Mouse (Mus musculus) heart, adult 2 months (tissue): Measurements from ENCODE around the gene Cdan1. TPM values are rescaled to one million over a fixed set of nuclear protein-coding genes. Genes with fewer than 3 reads are reported as not detected.
"Not testable (repeated sequence)": the region's sequence is repeated elsewhere in the genome, so short reads cannot be mapped to it uniquely, and the experiment has no call there.

ENCODE experiments used
- DNase-seq, 2 experiments: peaks; one replicate each; pipeline ENCODE4 v3.0.0; 2021
- H3K27ac ChIP-seq: fragments of 200-600 bp; 2 replicates; pipeline ENCODE4 v1.8.1; 2022
- H3K27me3 ChIP-seq: fragments of 200-500 bp; 2 replicates; pipeline ENCODE4 v1.6.1; 2012; ENCODE audit warnings: mild to moderate bottlenecking, low read length, inconsistent platforms, mixed read lengths; ENCODE audit not compliant: control insufficient read depth, insufficient read depth
- H3K36me3 ChIP-seq: fragments of 200-500 bp; 2 replicates; pipeline ENCODE4 v1.6.1; 2012; ENCODE audit warnings: low read length, inconsistent platforms; ENCODE audit not compliant: control insufficient read depth, insufficient read depth
- H3K4me1 ChIP-seq: fragments of 200-500 bp; 2 replicates; pipeline ENCODE4 v1.6.1; 2011; ENCODE audit warnings: low read length; ENCODE audit not compliant: control insufficient read depth, insufficient read depth
- H3K4me3 ChIP-seq: fragments of 200-600 bp; 2 replicates; pipeline ENCODE4 v1.8.1; 2022
- H3K79me2 ChIP-seq: fragments of 200-500 bp; replicated peaks from 2 replicates; pipeline ENCODE4 v1.6.1; 2012; ENCODE audit warnings: mild to moderate bottlenecking, inconsistent platforms, low read length, moderate library complexity, mixed read lengths; ENCODE audit not compliant: control insufficient read depth, insufficient read depth
- H3K9ac ChIP-seq: fragments of 200-500 bp; 2 replicates; pipeline ENCODE4 v1.6.1; 2012; ENCODE audit warnings: low read depth, mild to moderate bottlenecking, control low read depth, inconsistent platforms, low read length, mixed read lengths
- CTCF ChIP-seq: fragments of 200-600 bp; IDR thresholded peaks from 2 replicates; pipeline ENCODE4 v1.8.1; 2022; ENCODE audit warnings: antibody characterized with exemption, mild to moderate bottlenecking, moderate library complexity
- EP300 ChIP-seq: fragments of 200-500 bp; IDR thresholded peaks from 2 replicates; pipeline ENCODE4 v1.6.1; 2011; ENCODE audit warnings: low read depth, low read length, control low read depth; ENCODE audit not compliant: insufficient read depth
- POLR2A ChIP-seq: fragments of 200-500 bp; IDR thresholded peaks from 2 replicates; pipeline ENCODE4 v1.6.1; 2011; ENCODE audit warnings: mild to moderate bottlenecking, low read depth, low read length, control low read depth; ENCODE audit not compliant: insufficient read depth
- WGBS: fragments of 180-500 bp; shearing (Covaris S2); methylation state at CpG from one replicate; pipeline ENCODE4 v1.1.7; 2018; 5-methylcytosine and 5-hydroxymethylcytosine counted together
- intact Hi-C: fragments of 180-260 bp; cut with DNase I; formaldehyde crosslinking; loops from one replicate; pipeline ENCODE4 v1.15.1; 2025
- polyA plus RNA-seq: library from polyadenylated mRNA; depleted of rRNA; stranded (reverse); fragments of >200 nt; gene quantifications from 2 replicates; pipeline ENCODE4 v1.2.3, GENCODE M21; 2012; rRNA removed
- total RNA-seq, 2 experiments: library from RNA; stranded (reverse); gene quantifications; 2 replicates each; pipeline ENCODE4 v1.2.3; 2021

The Cdan1 gene
- total and polyA plus RNA-seq, 3 experiments, result 9.8 to 14.0 (median 12.8) TPM

GRCm38 (mm10) chr2:120707041-120707440 is 142.9 kb downstream of the Cdan1 start:
- Histone ChIP-seq H3K27me3 (no peaks in the 10 kb centered on the region), H3K27ac (no peak overlapping the region), H3K4me3 (no peak overlapping the region), H3K36me3 (no peaks in the 10 kb centered on the region), H3K79me2 (no peaks in the 10 kb centered on the region), H3K4me1 (no peaks in the 10 kb centered on the region), H3K9ac (no peak overlapping the region)
- TF ChIP-seq POLR2A (no peak), CTCF (no peak), EP300 (no peak)
- DNase-seq, result no peak
- intact Hi-C loops, result no loop called here

- no peak for TF ChIP-seq EP300
- TF ChIP-seq CTCF, result no peak
- no peak for TF ChIP-seq POLR2A
- intact Hi-C loops, result no loop called here
- Histone ChIP-seq H3K36me3 (no peaks in the 10 kb centered on the region), H3K4me1 (no peaks in the 10 kb centered on the region), H3K27me3 (no peaks in the 10 kb centered on the region), H3K27ac (no peak overlapping the region), H3K79me2 (no peaks in the 10 kb centered on the region), H3K9ac (no peak overlapping the region), H3K4me3 (no peak overlapping the region)
- 72% methylated on average over 5 of the region's 5 CpGs for whole genome bisulfite sequencing
- DNase-seq, result no peak
Observed at GRCm38 (mm10) chr2:120702675-120703074, 147.3 kb downstream of the Cdan1 start.

GRCm38 (mm10) chr2:120700379-120700885 is 149.5 kb downstream of the Cdan1 start:
- 82% methylated on average over 3 of the region's 3 CpGs for WGBS
- no peaks in the 10 kb centered on the region for H3K4me1 ChIP-seq
- intact Hi-C loops, result no loop called here
- no peaks in the 10 kb centered on the region for H3K79me2 ChIP-seq
- no peaks in the 10 kb centered on the region for H3K36me3 ChIP-seq
- H3K27me3 ChIP-seq, result no peaks in the 10 kb centered on the region
- DNase-seq, result no peak
- H3K9ac ChIP-seq, result no peak overlapping the region
- no peak overlapping the region for H3K27ac ChIP-seq
- H3K4me3 ChIP-seq, result no peak overlapping the region
- TF ChIP-seq CTCF, result no peak
- no peak for TF ChIP-seq EP300
- no peak for TF ChIP-seq POLR2A

GRCm38 (mm10) chr2:120697767-120698166 is 152.2 kb downstream of the Cdan1 start:
- Histone ChIP-seq H3K27ac (no peak overlapping the region), H3K9ac (no peak overlapping the region), H3K4me3 (no peak overlapping the region), H3K79me2 (no peaks in the 10 kb centered on the region), H3K36me3 (no peaks in the 10 kb centered on the region), H3K4me1 (no peaks in the 10 kb centered on the region), H3K27me3 (no peaks in the 10 kb centered on the region)
- no peak for DNase-seq
- intact Hi-C loops, result no loop called here
- TF ChIP-seq POLR2A (no peak), CTCF (no peak), EP300 (no peak)
- WGBS, result 77% methylated on average over 5 of the region's 5 CpGs

GRCm38 (mm10) chr2:120681151-120681550 is 168.8 kb downstream of the Cdan1 start:
- H3K4me1 ChIP-seq, DNase-seq, intact Hi-C loops, H3K9ac ChIP-seq, H3K4me3 ChIP-seq, H3K27me3 ChIP-seq, H3K27ac ChIP-seq, H3K36me3 ChIP-seq, H3K79me2 ChIP-seq: not testable (repeated sequence)
- WGBS, result 82% methylated on average over 7 of the region's 7 CpGs

- no peak overlapping the region for H3K9ac ChIP-seq
- H3K36me3 ChIP-seq, result no peaks in the 10 kb centered on the region; the same call in 1 of the 2 replicates
- no peak overlapping the region for H3K4me3 ChIP-seq
- 69% methylated on average over 2 of the region's 2 CpGs for WGBS
- peak; percentile 67 for TF ChIP-seq CTCF
- no peak for TF ChIP-seq EP300
- TF ChIP-seq POLR2A, result no peak
- H3K27me3 ChIP-seq, result no peaks in the 10 kb centered on the region
- no peak for DNase-seq
- no peak overlapping the region for H3K27ac ChIP-seq
- intact Hi-C loops, result loop anchor here (2.0 kb wide), 2 partner anchors 61 to 191 kb away; partner anchors contain the start of genes Haus2 and Lrrc57
- no peaks in the 10 kb centered on the region for H3K4me1 ChIP-seq
- no peaks in the 10 kb centered on the region for H3K79me2 ChIP-seq
Observed at GRCm38 (mm10) chr2:120670253-120670652, 179.7 kb downstream of the Cdan1 start.

GRCm38 (mm10) chr2:120667446-120667845 is 182.5 kb downstream of the Cdan1 start:
- H3K79me2 ChIP-seq, result no peaks in the 10 kb centered on the region
- no peak overlapping the region for H3K9ac ChIP-seq
- peaks cover 6% of the 10 kb centered on the region for H3K36me3 ChIP-seq
- H3K27me3 ChIP-seq, result no peaks in the 10 kb centered on the region
- no peak overlapping the region for H3K27ac ChIP-seq
- no peak for DNase-seq
- no peak overlapping the region for H3K4me3 ChIP-seq
- H3K4me1 ChIP-seq, result no peaks in the 10 kb centered on the region
- 70% methylated on average over 2 of the region's 2 CpGs for WGBS
- no peak for TF ChIP-seq CTCF
- no peak for TF ChIP-seq EP300
- TF ChIP-seq POLR2A, result no peak
- intact Hi-C loops, result no loop called here

Other genes starting within 250 kb of the Cdan1 start
- 10 to 100 TPM in 1 of 2 experiments, 1 to 10 TPM in 1; 9.8 to 10.2 TPM for gene Haus2, start 240.7 kb downstream of the Cdan1 start, total RNA-seq
- gene Haus2, start 240.7 kb downstream of the Cdan1 start, polyA plus RNA-seq, result 3.6 and 8.1 TPM in 2 replicates
- 10 to 100 TPM; 14.5 to 14.9 TPM for gene Lrrc57, start 240.6 kb downstream of the Cdan1 start, total RNA-seq
- gene Lrrc57, start 240.6 kb downstream of the Cdan1 start, polyA plus RNA-seq, result 12.1 and 21.1 TPM in 2 replicates
- gene Stard9, start 221.0 kb downstream of the Cdan1 start, total RNA-seq, result 1 to 10 TPM; 6.6 TPM
- gene Stard9, start 221.0 kb downstream of the Cdan1 start, polyA plus RNA-seq, result 6.5 and 11.4 TPM in 2 replicates
- gene Ttbk2, start 476 bp upstream of the Cdan1 start, total RNA-seq, result 10 to 100 TPM; 12.6 to 13.3 TPM
- 2.0 and 3.4 TPM in 2 replicates for gene Ttbk2, start 476 bp upstream of the Cdan1 start, polyA plus RNA-seq
- gene Ubr1, start 120.6 kb upstream of the Cdan1 start, total RNA-seq, result 10 to 100 TPM; 20.2 to 20.3 TPM
- gene Ubr1, start 120.6 kb upstream of the Cdan1 start, polyA plus RNA-seq, result 18.1 and 28.8 TPM in 2 replicates
- 1 to 10 TPM; 3.1 to 3.6 TPM for gene Tmem62, start 126.9 kb upstream of the Cdan1 start, total RNA-seq
- gene Tmem62, start 126.9 kb upstream of the Cdan1 start, polyA plus RNA-seq, result 5.1 and 8.2 TPM in 2 replicates
- 10 to 100 TPM; 27.8 to 44.4 TPM for gene Ccndbp1, start 158.3 kb upstream of the Cdan1 start, total RNA-seq
- gene Ccndbp1, start 158.3 kb upstream of the Cdan1 start, polyA plus RNA-seq, result 29.7 and 37.6 TPM in 2 replicates
- gene Epb42, start 186.9 kb upstream of the Cdan1 start, total RNA-seq, result under 1 TPM in 1 of 2 experiments, not detected in 1; 0.09 TPM
- gene Epb42, start 186.9 kb upstream of the Cdan1 start, polyA plus RNA-seq, result 0.12 and 0.41 TPM in 2 replicates
- not detected for gene Tgm5, start 235.7 kb upstream of the Cdan1 start, total RNA-seq
- 0.04 TPM in 1 of 2 replicates, not detected in the other for gene Tgm5, start 235.7 kb upstream of the Cdan1 start, polyA plus RNA-seq